In genomic region chr12:116071023-116071422, GRCm38 (mm10) we compare ENCODE assay signal across 8 mouse cellular contexts. TPM values are rescaled to one million over a fixed set of nuclear protein-coding genes. Genes with fewer than 3 reads are reported as not detected.
DNase-seq lines count a peak whose midpoint lies in the region; ATAC-seq lines count a peak whose summit lies in the region.

No protein-coding gene starts in this region.

- 29% methylated on average over 3 of the region's 3 CpGs for WGBS in forebrain, embryonic 11.5 days
- 19% methylated on average over 3 of the region's 3 CpGs for WGBS in hindbrain, embryonic 12.5 days
- 26% methylated on average over 3 of the region's 3 CpGs for WGBS in liver, embryonic 13.5 days (ENCODE audit: insufficient replicate concordance)
- WGBS in neural tube, embryonic 13.5 days = 24% methylated on average over 3 of the region's 3 CpGs

- H3K9ac ChIP-seq in forebrain, embryonic 11.5 days (ENCODE audit: low read length) = no peak overlapping the region
- no peak overlapping the region for H3K9ac ChIP-seq in hindbrain, embryonic 12.5 days
- no peak overlapping the region for H3K9ac ChIP-seq in liver, embryonic 13.5 days
- H3K9ac ChIP-seq in neural tube, embryonic 13.5 days = no peak overlapping the region

- no peaks in the 10 kb centered on the region for H3K27me3 ChIP-seq in forebrain, embryonic 11.5 days (ENCODE audit: control insufficient read depth, insufficient read depth, low read length)
- peaks cover 5% of the 10 kb centered on the region; the same call in 1 of the 2 replicates for H3K27me3 ChIP-seq in hindbrain, embryonic 12.5 days
- peaks cover 5% of the 10 kb centered on the region for H3K27me3 ChIP-seq in liver, embryonic 13.5 days
- peaks cover 5% of the 10 kb centered on the region for H3K27me3 ChIP-seq in neural tube, embryonic 13.5 days

- H3K4me1 ChIP-seq in forebrain, embryonic 11.5 days (replicated peaks; ENCODE audit: control insufficient read depth, insufficient read depth, low read length) = no peaks in the 10 kb centered on the region
- no peaks in the 10 kb centered on the region for H3K4me1 ChIP-seq in hindbrain, embryonic 12.5 days
- H3K4me1 ChIP-seq in liver, embryonic 13.5 days (replicated peaks) = no peaks in the 10 kb centered on the region
- no peaks in the 10 kb centered on the region for H3K4me1 ChIP-seq in neural tube, embryonic 13.5 days (replicated peaks)

- H3K4me3 ChIP-seq in forebrain, embryonic 11.5 days (ENCODE audit: low read depth, low read length) = no peak overlapping the region
- H3K4me3 ChIP-seq in hindbrain, embryonic 12.5 days = no peak overlapping the region
- H3K4me3 ChIP-seq in liver, embryonic 13.5 days (replicated peaks) = no peak overlapping the region
- no peak overlapping the region for H3K4me3 ChIP-seq in neural tube, embryonic 13.5 days

- peak; percentile 28 for DNase-seq in layer of hippocampus, adult 11-12 months (ENCODE audit: low spot score)
- DNase-seq in layer of hippocampus, adult 9-10 months (ENCODE audit: low spot score) = no peak
- peak; percentile 67 for DNase-seq in forebrain, embryonic 11.5 days (ENCODE audit: low spot score)
- DNase-seq in liver, embryonic 13.5 days = no peak
- DNase-seq in thymus, adult 18-20 months = no peak

- H3K4me2 ChIP-seq in forebrain, embryonic 11.5 days (ENCODE audit: low read depth, low read length, severe bottlenecking) = no peak overlapping the region
- H3K4me2 ChIP-seq in hindbrain, embryonic 12.5 days (replicated peaks) = no peak overlapping the region
- no peak overlapping the region for H3K4me2 ChIP-seq in liver, embryonic 13.5 days
- no peak overlapping the region for H3K4me2 ChIP-seq in neural tube, embryonic 13.5 days

- no peak overlapping the region for H3K27ac ChIP-seq in forebrain, embryonic 11.5 days (ENCODE audit: low read depth, low read length)
- no peak overlapping the region for H3K27ac ChIP-seq in hindbrain, embryonic 12.5 days
- H3K27ac ChIP-seq in liver, embryonic 13.5 days = no peak overlapping the region
- H3K27ac ChIP-seq in neural tube, embryonic 13.5 days (replicated peaks) = no peak overlapping the region

- ATAC-seq in cerebellum, adult (ENCODE audit: insufficient number of reproducible peaks, low FRiP score, low TSS enrichment) = peak; percentile 92
- ATAC-seq in forebrain, embryonic 11.5 days (replicated peaks; ENCODE audit: low FRiP score) = peak; percentile 88
- ATAC-seq in hindbrain, embryonic 12.5 days (ENCODE audit: low FRiP score) = peak; percentile 74
- ATAC-seq in liver, embryonic 13.5 days (ENCODE audit: low read depth) = 0 out of 2 replicates have a peak, but pooled peaks have one; percentile 20
- peak; percentile 84 for ATAC-seq in neural tube, embryonic 13.5 days (ENCODE audit: low read depth)

- H3K36me3 ChIP-seq in forebrain, embryonic 11.5 days (ENCODE audit: control insufficient read depth, insufficient read depth, low read length) = no peaks in the 10 kb centered on the region
- no peaks in the 10 kb centered on the region for H3K36me3 ChIP-seq in hindbrain, embryonic 12.5 days
- H3K36me3 ChIP-seq in liver, embryonic 13.5 days = no peaks in the 10 kb centered on the region
- H3K36me3 ChIP-seq in neural tube, embryonic 13.5 days = no peaks in the 10 kb centered on the region

- no peaks in the 10 kb centered on the region for H3K9me3 ChIP-seq in forebrain, embryonic 11.5 days (ENCODE audit: control insufficient read depth, low read length)
- no peaks in the 10 kb centered on the region for H3K9me3 ChIP-seq in hindbrain, embryonic 12.5 days (replicated peaks)
- H3K9me3 ChIP-seq in liver, embryonic 13.5 days (replicated peaks) = no peaks in the 10 kb centered on the region
- H3K9me3 ChIP-seq in neural tube, embryonic 13.5 days = no peaks in the 10 kb centered on the region

RNA-seq across cellular contexts. Expression of gene Vipr2, which starts 6.5 kb away (rescaled TPM):
- polyA plus RNA-seq in forebrain, embryonic 11.5 days (2014; fragmentation: Nextera tagmentation; extraction: Ambion mirVana) = 3.5 and 4.1 TPM in 2 replicates
- polyA plus RNA-seq in hindbrain, embryonic 12.5 days (2016; fragmentation: Nextera tagmentation; extraction: Ambion mirVana) = 1.1 and 1.8 TPM in 2 replicates
- 0.19 and 0.22 TPM in 2 replicates for polyA plus RNA-seq in liver, embryonic 13.5 days (2015; fragmentation: Nextera tagmentation; extraction: Ambion mirVana)
- polyA plus RNA-seq in neural tube, embryonic 13.5 days (2015; fragmentation: Nextera tagmentation; extraction: Ambion mirVana) = 0.50 and 0.59 TPM in 2 replicates

RNA-seq across cellular contexts. Expression of gene Zfp386, which starts 23.5 kb away (rescaled TPM):
- 58.5 and 66.4 TPM in 2 replicates for polyA plus RNA-seq in forebrain, embryonic 11.5 days (2014; fragmentation: Nextera tagmentation; extraction: Ambion mirVana)
- polyA plus RNA-seq in hindbrain, embryonic 12.5 days (2016; fragmentation: Nextera tagmentation; extraction: Ambion mirVana) = 59.4 and 61.8 TPM in 2 replicates
- polyA plus RNA-seq in liver, embryonic 13.5 days (2015; fragmentation: Nextera tagmentation; extraction: Ambion mirVana) = 6.8 and 7.3 TPM in 2 replicates
- 53.8 and 55.8 TPM in 2 replicates for polyA plus RNA-seq in neural tube, embryonic 13.5 days (2015; fragmentation: Nextera tagmentation; extraction: Ambion mirVana)

Comparison
In these comparisons a context has a peak if more than half of its experiments do, and no peak if none do; other contexts are left out.
1. DNase-seq: peak in layer of hippocampus, adult 11-12 months (single experiment) and forebrain, embryonic 11.5 days (single experiment); none in layer of hippocampus, adult 9-10 months (single experiment), liver, embryonic 13.5 days (single experiment) and thymus, adult 18-20 months (0 of 2).
2. ATAC-seq: peak in every context shown above with its lines; median percentile 92 in cerebellum, adult; 88 in forebrain, embryonic 11.5 days; 84 in neural tube, embryonic 13.5 days; 74 in hindbrain, embryonic 12.5 days; 20 in liver, embryonic 13.5 days.